Mouse (Mus musculus): ENCODE results near the gene Cyp2w1.

DNA sequence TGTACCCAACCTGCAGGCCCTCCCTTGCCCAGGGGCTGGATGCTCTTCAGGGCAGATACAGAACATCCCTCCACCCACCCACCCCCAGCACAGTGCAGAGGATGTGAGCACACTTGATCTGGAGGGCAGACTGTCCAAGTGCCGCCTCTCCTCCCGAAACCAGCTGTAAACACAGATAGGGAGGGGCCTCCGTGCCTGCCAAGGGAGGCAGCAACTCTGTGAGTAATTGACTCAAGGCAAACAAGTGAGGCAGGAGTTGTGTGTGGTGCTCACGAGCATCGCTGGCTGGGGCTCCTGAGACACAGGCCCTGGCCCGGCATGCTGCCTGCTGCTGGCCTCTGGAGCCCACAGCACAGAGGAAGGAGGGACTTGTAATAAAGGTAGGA lies 37.3 kb downstream of the Cyp2w1 start:
- TF ChIP-seq POLR2A (IDR thresholded peaks at IDR 0.05; ENCODE audit: insufficient read depth, low read length) (no peak), EP300 (IDR thresholded peaks at IDR 0.05; ENCODE audit: insufficient read depth, low read depth, low read length) (no peak)
